Mouse (Mus musculus) heart, embryonic 11.5 days (tissue): ENCODE measurements around the gene Trim7. TPM values are rescaled to one million over a fixed set of nuclear protein-coding genes. Genes with fewer than 3 reads are reported as not detected.
A peak's percentile ranks its signal among the peaks of the same experiment; 100 is the strongest.

Experiments
- ATAC-seq: fragments of 200-750 bp; cut with Nextera tagmentation; replicated peaks from 2 replicates; pipeline ENCODE4 v1.8.0; 2017; ENCODE audit warnings: moderate library complexity; ENCODE audit not compliant: insufficient number of reproducible peaks, low FRiP score, low TSS enrichment
- H3K27ac ChIP-seq: fragments of 300-500 bp; sonication (generic); 2 replicates; pipeline ENCODE4 v1.5.1; 2014; ENCODE audit warnings: mild to moderate bottlenecking, low read depth, low read length
- H3K27me3 ChIP-seq: fragments of 300-500 bp; sonication (generic); 2 replicates; pipeline ENCODE4 v1.6.1; 2014; ENCODE audit warnings: mild to moderate bottlenecking, low read length, mixed read lengths; ENCODE audit not compliant: control insufficient read depth, insufficient read depth
- H3K36me3 ChIP-seq: fragments of 300-500 bp; sonication (generic); 2 replicates; pipeline ENCODE4 v1.6.1; 2014; ENCODE audit warnings: mild to moderate bottlenecking, low read length, moderate library complexity, mixed read lengths; ENCODE audit not compliant: control insufficient read depth, insufficient read depth
- H3K4me1 ChIP-seq: fragments of 300-500 bp; sonication (generic); 2 replicates; pipeline ENCODE4 v1.6.1; 2014; ENCODE audit warnings: low read length; ENCODE audit not compliant: control insufficient read depth, insufficient read depth
- H3K4me2 ChIP-seq: fragments of 300-500 bp; sonication (generic); 2 replicates; pipeline ENCODE4 v1.6.1; 2014; ENCODE audit warnings: mild to moderate bottlenecking, moderate library complexity
- H3K4me3 ChIP-seq: fragments of 300-500 bp; sonication (generic); 2 replicates; pipeline ENCODE4 v1.5.1; 2014; ENCODE audit warnings: low read depth, low read length
- H3K9ac ChIP-seq: fragments of 300-500 bp; sonication (generic); 2 replicates; pipeline ENCODE4 v1.6.1; 2014; ENCODE audit warnings: mild to moderate bottlenecking, low read depth, low read length, moderate library complexity
- H3K9me3 ChIP-seq: fragments of 300-500 bp; sonication (generic); replicated peaks from 2 replicates; pipeline ENCODE4 v1.6.1; 2016; ENCODE audit warnings: low read length; ENCODE audit not compliant: control insufficient read depth
- WGBS: fragments of 180-500 bp; shearing (Covaris S2); extraction: QIAGEN DNeasy Blood & Tissue Kit; methylation state at CpG from one replicate; pipeline ENCODE4 v1.1.7; 2014; ENCODE audit not compliant: insufficient replicate concordance; 5-methylcytosine and 5-hydroxymethylcytosine counted together
- polyA plus RNA-seq: library from polyadenylated mRNA; unstranded; fragments of >200 nt; fragmentation: Nextera tagmentation; extraction: Ambion mirVana; gene quantifications from 2 replicates; pipeline ENCODE4 v1.2.1, GENCODE M21; 2014

Gene Trim7
- polyA plus RNA-seq, 1 experiment from 2014 or later: 0.43 TPM

DNA sequence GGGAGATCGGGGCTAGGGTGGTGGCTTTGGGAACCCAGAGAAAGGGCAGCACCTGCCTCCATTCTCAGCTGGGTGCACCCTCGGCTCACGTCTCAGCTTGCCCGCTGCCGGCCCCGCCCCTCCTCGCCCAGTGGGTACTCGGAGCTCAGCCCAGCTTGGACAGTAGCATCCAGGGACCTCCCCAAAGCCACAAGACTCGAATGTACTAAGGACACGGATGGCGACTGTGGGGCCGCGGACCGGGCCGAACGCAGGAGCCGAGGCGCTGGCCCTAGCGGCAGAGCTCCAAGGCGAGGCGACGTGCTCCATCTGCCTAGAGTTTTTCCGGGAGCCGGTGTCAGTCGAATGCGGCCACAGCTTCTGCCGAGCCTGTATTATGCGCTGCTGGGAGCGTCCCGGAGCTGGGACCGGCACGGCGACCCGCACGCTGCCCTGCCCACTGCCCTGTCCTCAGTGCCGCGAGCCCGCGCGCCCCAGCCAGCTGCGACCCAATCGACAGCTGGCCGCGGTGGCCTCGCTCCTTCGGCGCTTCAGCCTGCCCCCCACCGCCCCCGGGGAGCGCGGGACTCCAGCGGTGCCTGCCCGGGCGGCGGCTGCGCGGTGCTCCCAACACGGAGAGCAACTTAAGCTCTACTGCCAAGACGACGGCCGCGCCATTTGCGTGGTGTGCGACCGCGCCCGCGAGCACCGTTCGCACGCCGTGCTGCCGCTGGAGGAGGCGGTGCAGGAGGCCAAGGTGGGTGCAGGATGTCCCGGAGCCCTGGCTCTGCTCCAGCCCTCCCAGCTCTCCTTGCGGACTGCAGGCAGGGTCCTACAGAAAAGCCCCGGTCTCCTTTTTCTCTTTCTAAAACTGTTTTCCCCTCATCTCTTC, 11.6 kb downstream of the Trim7 start:
- H3K9ac ChIP-seq: peak overlapping the region; percentile 71
- H3K4me2 ChIP-seq: peak overlapping the region; percentile 93
- under 1% methylated on average over 73 of the region's 77 CpGs for WGBS
- peak overlapping the region; percentile 86 for H3K4me3 ChIP-seq
- peak; percentile 25; the same call in 1 of the 2 replicates for ATAC-seq
- H3K27ac ChIP-seq: no peak overlapping the region
- no peaks in the 10 kb centered on the region for H3K9me3 ChIP-seq
- H3K4me1 ChIP-seq: 0 out of 2 replicates have a peak, but pooled peaks cover 3% of the 10 kb centered on the region
- no peaks in the 10 kb centered on the region for H3K36me3 ChIP-seq
- H3K27me3 ChIP-seq: 0 out of 2 replicates have a peak, but pooled peaks cover 4% of the 10 kb centered on the region

DNA sequence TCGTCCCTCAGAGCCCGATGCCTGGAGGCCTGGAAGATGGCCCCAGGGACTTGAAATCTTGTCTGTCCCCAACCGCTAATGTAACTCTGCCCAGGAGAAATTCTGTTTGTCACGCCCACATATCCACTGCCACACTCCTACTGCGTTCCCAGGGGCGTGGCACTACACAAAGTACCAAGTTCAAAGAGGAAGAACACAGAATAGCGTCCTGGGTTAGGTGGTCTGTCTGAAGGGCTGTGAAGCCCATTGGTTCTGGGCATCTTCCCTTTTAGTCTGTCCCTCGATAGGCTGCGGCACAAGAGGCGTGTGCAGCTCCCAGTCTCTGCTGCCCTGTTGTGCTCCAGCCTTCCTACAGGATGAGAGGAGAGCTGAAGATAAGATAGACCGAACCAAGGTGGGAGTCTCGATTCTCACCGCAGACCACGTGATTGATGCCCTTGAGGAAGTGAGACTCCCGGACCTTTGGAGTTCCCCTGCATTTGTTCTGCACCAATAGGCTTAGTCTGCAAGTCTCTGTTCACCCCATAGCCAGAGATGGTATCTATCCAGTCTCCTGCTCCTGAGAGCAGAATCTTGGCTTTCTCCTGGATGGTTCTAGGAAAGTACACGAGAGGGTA, 12.3 kb downstream of the Trim7 start:
- H3K27me3 ChIP-seq: 0 out of 2 replicates have a peak, but pooled peaks cover 7% of the 10 kb centered on the region
- no peak for ATAC-seq
- WGBS: 2% methylated on average over 16 of the region's 16 CpGs
- peak overlapping the region; percentile 93 for H3K4me2 ChIP-seq
- H3K36me3 ChIP-seq: no peaks in the 10 kb centered on the region
- H3K4me3 ChIP-seq: peak overlapping the region; percentile 86
- no peak overlapping the region for H3K27ac ChIP-seq
- no peaks in the 10 kb centered on the region for H3K9me3 ChIP-seq
- 0 out of 2 replicates have a peak, but pooled peaks cover 3% of the 10 kb centered on the region for H3K4me1 ChIP-seq
- H3K9ac ChIP-seq: peak overlapping the region; percentile 71

DNA sequence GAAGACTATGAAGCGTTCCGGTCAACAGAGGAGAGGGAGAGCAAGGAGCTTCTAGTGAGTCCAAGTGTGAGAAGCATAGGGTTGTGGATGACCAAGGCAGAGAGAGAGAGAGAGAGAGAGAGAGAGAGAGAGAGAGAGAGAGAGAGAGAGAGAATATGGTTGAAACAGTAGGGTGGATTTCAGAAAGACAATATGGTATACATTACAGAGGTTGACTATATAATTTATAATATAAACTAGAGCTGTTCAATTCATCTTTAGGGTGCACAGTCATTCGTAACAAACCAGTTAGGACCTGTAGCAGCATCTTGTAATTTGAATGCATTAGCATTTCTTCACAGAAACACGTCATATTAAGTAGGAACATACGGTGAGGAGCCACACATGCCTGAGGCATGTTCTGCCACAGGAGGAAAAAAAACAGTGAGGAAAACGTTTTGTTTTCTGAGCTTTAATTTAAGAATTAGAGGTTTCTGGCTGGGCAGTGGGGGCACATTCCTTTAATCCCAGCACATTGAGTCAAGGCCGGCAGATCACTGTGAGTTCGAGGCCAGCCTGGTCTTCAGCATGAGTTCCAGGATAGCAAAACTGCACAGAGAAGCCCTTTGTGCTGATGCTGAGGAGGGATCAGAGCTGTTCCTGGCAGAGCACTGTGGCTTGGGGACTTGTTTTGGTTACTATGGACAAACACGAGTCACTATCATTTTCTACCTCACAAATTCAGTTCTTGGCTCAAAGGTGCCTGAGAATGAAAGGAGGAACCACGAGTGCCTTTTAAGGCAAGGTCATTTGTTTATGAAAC, 13.1 kb downstream of the Trim7 start:
- no peak overlapping the region; the same call in 1 of the 2 replicates for H3K4me3 ChIP-seq
- ATAC-seq: no peak
- peak overlapping the region; percentile 93 for H3K4me2 ChIP-seq
- 0 out of 2 replicates have a peak, but pooled peaks cover 3% of the 10 kb centered on the region for H3K4me1 ChIP-seq
- H3K27me3 ChIP-seq: 0 out of 2 replicates have a peak, but pooled peaks cover 7% of the 10 kb centered on the region
- 77% methylated on average over 10 of the region's 10 CpGs for WGBS
- no peaks in the 10 kb centered on the region for H3K9me3 ChIP-seq
- H3K9ac ChIP-seq: no peak overlapping the region
- H3K36me3 ChIP-seq: no peaks in the 10 kb centered on the region
- no peak overlapping the region for H3K27ac ChIP-seq

DNA sequence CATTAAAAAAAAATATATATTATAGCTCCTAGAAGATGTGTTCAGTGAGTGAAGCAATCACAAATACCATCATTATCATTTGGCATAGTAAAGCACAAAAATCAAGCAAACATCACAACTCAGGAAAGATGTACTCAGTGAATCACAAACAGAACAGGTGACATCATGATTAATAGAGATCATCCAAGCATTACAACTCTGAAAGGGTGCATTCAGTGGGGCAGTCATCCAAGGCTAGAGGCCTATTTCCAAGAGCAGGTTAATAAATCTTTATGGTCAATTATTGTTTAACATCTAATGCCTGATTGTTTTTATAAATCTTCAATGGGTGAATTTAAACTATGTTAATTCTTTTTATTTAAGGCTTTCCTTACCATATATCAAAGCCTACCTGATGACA, 14.9 kb downstream of the Trim7 start:
- H3K4me3 ChIP-seq: no peak overlapping the region
- H3K4me1 ChIP-seq: 0 out of 2 replicates have a peak, but pooled peaks cover 3% of the 10 kb centered on the region
- H3K27me3 ChIP-seq: peaks cover 11% of the 10 kb centered on the region; the same call in 1 of the 2 replicates
- no peak overlapping the region for H3K9ac ChIP-seq
- no peaks in the 10 kb centered on the region for H3K9me3 ChIP-seq
- ATAC-seq: no peak
- H3K36me3 ChIP-seq: no peaks in the 10 kb centered on the region
- H3K4me2 ChIP-seq: no peak overlapping the region
- no peak overlapping the region for H3K27ac ChIP-seq

DNA sequence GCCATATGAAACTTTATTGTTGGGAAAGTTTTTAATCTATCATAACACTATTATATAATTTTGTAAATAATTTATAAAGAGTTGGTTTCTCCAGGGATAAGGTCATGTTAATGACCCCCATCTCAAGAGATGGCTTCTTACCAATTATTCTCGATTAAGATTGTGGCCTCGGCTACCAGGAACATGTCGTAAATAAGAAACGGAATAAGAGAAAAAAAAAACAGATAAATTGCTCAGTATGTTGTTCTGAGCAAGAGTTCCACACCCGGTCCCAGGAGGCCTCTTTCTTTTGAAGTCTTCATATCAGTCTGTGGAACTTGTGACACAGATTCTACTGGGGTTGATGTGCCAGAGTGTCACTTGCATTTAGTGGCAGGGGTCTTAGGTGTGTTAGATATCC, 15.3 kb downstream of the Trim7 start:
- no peaks in the 10 kb centered on the region for H3K36me3 ChIP-seq
- H3K27me3 ChIP-seq: peaks cover 11% of the 10 kb centered on the region; the same call in 1 of the 2 replicates
- no peak for ATAC-seq
- no peak overlapping the region for H3K4me3 ChIP-seq
- WGBS: 84% methylated on average over 5 of the region's 5 CpGs
- no peak overlapping the region for H3K27ac ChIP-seq
- H3K9ac ChIP-seq: no peak overlapping the region
- H3K4me2 ChIP-seq: no peak overlapping the region
- H3K4me1 ChIP-seq: 0 out of 2 replicates have a peak, but pooled peaks cover 3% of the 10 kb centered on the region
- no peaks in the 10 kb centered on the region for H3K9me3 ChIP-seq

DNA sequence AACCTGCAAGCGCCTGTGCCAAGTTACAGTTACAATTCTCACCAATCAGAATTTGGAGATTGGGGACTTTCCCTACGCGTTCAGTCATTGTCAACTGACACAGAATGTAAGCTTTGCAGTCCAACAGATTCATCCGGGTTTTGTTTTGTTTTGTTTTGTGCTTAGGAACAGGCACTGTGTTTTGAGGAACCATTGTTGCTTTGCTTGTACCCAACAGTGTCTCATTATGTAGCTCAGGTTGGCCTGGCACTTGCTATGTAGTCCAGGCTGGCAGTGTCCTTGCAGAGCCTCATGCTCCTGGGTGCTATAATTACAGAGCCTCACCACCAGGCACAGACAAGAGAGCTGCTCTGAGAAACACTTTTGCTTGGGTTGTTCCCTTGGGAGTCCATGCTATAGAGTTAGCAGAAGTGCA, 16.4 kb downstream of the Trim7 start:
- Histone ChIP-seq H3K9me3 (no peaks in the 10 kb centered on the region), H3K36me3 (no peaks in the 10 kb centered on the region), H3K27ac (no peak overlapping the region), H3K27me3 (peaks cover 11% of the 10 kb centered on the region; the same call in 1 of the 2 replicates), H3K9ac (no peak overlapping the region), H3K4me3 (no peak overlapping the region), H3K4me2 (no peak overlapping the region), H3K4me1 (0 out of 2 replicates have a peak, but pooled peaks cover 3% of the 10 kb centered on the region)
- ATAC-seq: no peak
- 76% methylated on average over 4 of the region's 4 CpGs for WGBS

DNA sequence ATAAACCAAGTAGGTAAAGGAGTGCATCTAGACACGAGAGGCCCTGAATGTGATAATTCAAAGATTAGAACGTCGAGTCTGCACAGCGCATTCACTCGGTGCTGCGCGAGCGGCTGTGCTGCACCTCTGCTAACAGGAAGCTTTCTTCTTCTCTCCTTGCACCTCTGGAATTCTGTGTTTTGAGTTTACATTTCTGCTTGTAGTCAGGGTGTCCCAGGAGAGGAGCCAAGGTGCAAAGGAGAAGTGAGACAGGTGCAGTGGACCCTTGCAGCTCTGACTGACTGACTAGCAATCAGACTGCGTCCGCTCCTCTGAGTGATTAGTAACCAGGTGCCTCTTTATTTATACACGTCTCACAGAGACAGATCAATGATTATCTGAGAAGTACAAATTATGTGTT, 17.3 kb downstream of the Trim7 start:
- no peak for ATAC-seq
- H3K4me3 ChIP-seq: no peak overlapping the region
- H3K27me3 ChIP-seq: peaks cover 13% of the 10 kb centered on the region
- H3K27ac ChIP-seq: no peak overlapping the region
- 0 out of 2 replicates have a peak, but pooled peaks cover 3% of the 10 kb centered on the region for H3K4me1 ChIP-seq
- H3K36me3 ChIP-seq: no peaks in the 10 kb centered on the region
- no peak overlapping the region for H3K4me2 ChIP-seq
- WGBS: 75% methylated on average over 11 of the region's 11 CpGs
- H3K9me3 ChIP-seq: no peaks in the 10 kb centered on the region
- no peak overlapping the region for H3K9ac ChIP-seq

DNA sequence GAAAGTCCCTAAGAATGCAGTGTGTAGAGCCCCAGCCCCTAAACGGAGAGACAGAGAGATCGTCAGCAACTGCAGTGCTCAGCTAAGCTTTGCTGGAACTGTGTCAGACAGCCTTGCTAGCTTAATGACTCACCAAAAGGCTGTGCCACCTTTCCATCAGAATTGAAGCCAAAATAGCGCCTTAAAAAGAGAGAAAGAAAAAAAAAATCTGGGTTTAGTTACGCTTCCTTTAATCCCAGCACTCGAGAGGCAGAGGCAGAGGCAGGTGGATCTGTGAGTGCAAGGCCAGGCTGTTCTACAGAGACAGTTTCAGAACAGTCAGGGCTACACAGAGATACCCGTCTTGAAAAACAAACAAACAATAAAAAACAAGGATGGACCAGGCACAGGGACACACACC, 18.4 kb downstream of the Trim7 start:
- WGBS: 60% methylated on average over 6 of the region's 6 CpGs
- peaks cover 18% of the 10 kb centered on the region for H3K27me3 ChIP-seq

More for the DNA sequence above, 18.4 kb downstream of the Trim7 start:
- no peak for ATAC-seq
- Histone ChIP-seq H3K4me3 (no peak overlapping the region), H3K9me3 (no peaks in the 10 kb centered on the region), H3K4me2 (no peak overlapping the region), H3K9ac (no peak overlapping the region), H3K27ac (no peak overlapping the region), H3K4me1 (no peaks in the 10 kb centered on the region), H3K36me3 (no peaks in the 10 kb centered on the region)
